Mouse (Mus musculus) intestine, postnatal 0 days (tissue): ENCODE measurements around the gene Insm1. TPM values are rescaled to one million over a fixed set of nuclear protein-coding genes. Genes with fewer than 3 reads are reported as not detected.

ENCODE experiments used
- ATAC-seq: fragments of 200-750 bp; cut with Nextera tagmentation; 2 replicates; pipeline ENCODE4 v1.8.0; 2017; ENCODE audit warnings: mild to moderate bottlenecking, moderate TSS enrichment, moderate library complexity
- H3K27ac ChIP-seq: fragments of 300-500 bp; sonication (generic); 2 replicates; pipeline ENCODE4 v1.5.1; 2014; ENCODE audit warnings: mild to moderate bottlenecking, low read depth, low read length, moderate library complexity
- H3K27me3 ChIP-seq: fragments of 300-500 bp; sonication (generic); replicated peaks from 2 replicates; pipeline ENCODE4 v1.6.1; 2014; ENCODE audit warnings: low read length, mixed read lengths; ENCODE audit not compliant: control insufficient read depth, insufficient read depth
- H3K36me3 ChIP-seq: fragments of 300-500 bp; sonication (generic); 2 replicates; pipeline ENCODE4 v1.6.1; 2014; ENCODE audit warnings: mild to moderate bottlenecking, moderate library complexity; ENCODE audit not compliant: control insufficient read depth, insufficient read depth
- H3K4me1 ChIP-seq: fragments of 300-500 bp; sonication (generic); replicated peaks from 2 replicates; pipeline ENCODE4 v1.6.1; 2014; ENCODE audit warnings: antibody characterized with exemption, low read length, mixed read lengths; ENCODE audit not compliant: control insufficient read depth, insufficient read depth
- H3K4me2 ChIP-seq: fragments of 300-500 bp; sonication (generic); replicated peaks from 2 replicates; pipeline ENCODE4 v1.6.1; 2014; ENCODE audit warnings: low read depth, mild to moderate bottlenecking, moderate library complexity
- H3K4me3 ChIP-seq: fragments of 300-500 bp; sonication (generic); 2 replicates; pipeline ENCODE4 v1.5.1; 2014; ENCODE audit warnings: low read depth, low read length
- H3K9ac ChIP-seq: fragments of 300-500 bp; sonication (generic); 2 replicates; pipeline ENCODE4 v1.6.1; 2014; ENCODE audit warnings: mild to moderate bottlenecking, low read depth, low read length
- H3K9me3 ChIP-seq: fragments of 300-500 bp; sonication (generic); 2 replicates; pipeline ENCODE4 v1.6.1; 2016; ENCODE audit warnings: mixed run types; ENCODE audit not compliant: control insufficient read depth
- CTCF ChIP-seq: sonication (generic); IDR thresholded peaks from 2 replicates; pipeline ENCODE4 v1.5.1; 2016; ENCODE audit warnings: low read depth, mild to moderate bottlenecking, control low read depth, antibody characterized with exemption, moderate library complexity
- WGBS: fragments of 180-500 bp; shearing (Covaris S2); extraction: QIAGEN DNeasy Blood & Tissue Kit; methylation state at CpG from one replicate; pipeline ENCODE4 v1.1.7; 2014; 5-methylcytosine and 5-hydroxymethylcytosine counted together
- polyA plus RNA-seq: library from polyadenylated mRNA; unstranded; fragments of >200 nt; fragmentation: Nextera tagmentation; extraction: Ambion mirVana; gene quantifications from 2 replicates; pipeline ENCODE4 v1.2.1, GENCODE M21; 2015

Insm1 gene
- polyA plus RNA-seq, 1 experiment from 2014 or later, result 0.48 TPM

DNA sequence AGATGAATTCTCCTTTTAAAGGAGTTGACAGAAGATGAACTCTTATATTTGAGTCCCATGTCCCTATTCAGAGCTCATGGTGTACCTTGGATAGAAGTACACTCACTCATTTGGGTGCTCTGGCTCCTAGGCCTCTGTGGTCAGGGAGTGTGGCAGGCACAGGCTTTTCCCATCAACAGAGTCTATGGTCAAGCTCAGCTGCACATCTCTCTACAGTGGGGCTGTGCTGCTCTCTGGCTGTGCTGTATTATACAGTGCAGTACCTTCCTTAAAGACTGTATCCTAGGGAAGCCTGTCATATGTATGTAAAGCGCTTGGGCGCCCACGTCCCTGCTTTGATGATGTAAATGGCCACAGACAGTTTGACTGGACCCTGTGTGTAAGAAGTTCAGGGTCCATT lies 35.9 kb downstream of the Insm1 start:
- no peak for ATAC-seq
- H3K4me2 ChIP-seq, result no peak overlapping the region
- no peak overlapping the region for H3K27ac ChIP-seq
- H3K9me3 ChIP-seq, result no peaks in the 10 kb centered on the region
- H3K36me3 ChIP-seq, result 0 out of 2 replicates have a peak, but pooled peaks cover 9% of the 10 kb centered on the region
- no peak overlapping the region for H3K4me3 ChIP-seq
- 89% methylated on average over 3 of the region's 3 CpGs for WGBS
- TF ChIP-seq CTCF, result no peak
- H3K9ac ChIP-seq, result no peak overlapping the region
- H3K27me3 ChIP-seq, result no peaks in the 10 kb centered on the region
- no peaks in the 10 kb centered on the region for H3K4me1 ChIP-seq

DNA sequence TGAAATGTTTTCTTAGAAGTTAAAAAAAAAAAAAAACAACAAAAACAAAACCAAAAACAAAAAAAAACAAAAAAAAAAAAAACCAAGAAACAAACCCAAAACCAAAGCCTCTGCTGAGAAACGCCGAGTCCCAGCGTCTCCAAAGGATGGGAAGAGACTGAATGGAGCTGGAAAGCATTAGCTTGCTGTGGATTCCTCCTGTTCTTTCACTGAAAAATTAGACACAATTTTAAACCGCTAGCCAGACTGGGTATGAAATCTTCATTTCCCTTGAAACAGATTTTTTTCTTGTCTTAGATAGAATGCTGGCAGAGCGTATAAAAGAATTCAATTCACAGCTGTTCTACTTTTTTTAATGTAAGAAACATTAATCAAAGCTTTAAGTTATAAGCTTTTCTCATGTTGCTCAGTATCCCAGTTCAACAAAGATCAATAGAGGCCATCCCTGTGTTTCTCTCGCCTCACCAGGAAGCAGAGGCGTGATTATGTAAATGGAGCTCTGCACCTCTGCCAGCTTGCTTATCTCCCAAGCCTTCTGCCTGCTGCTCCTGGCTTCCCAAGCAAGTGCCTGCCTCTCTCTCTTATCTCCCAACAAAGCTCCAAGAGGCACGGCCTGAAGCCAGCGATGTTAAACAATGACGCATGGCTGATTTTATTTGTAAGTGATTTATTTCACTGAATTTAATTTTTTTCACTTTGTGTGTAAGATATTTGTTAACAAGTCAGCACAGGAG lies 37.2 kb downstream of the Insm1 start:
- Histone ChIP-seq H3K27ac (no peak overlapping the region), H3K27me3 (no peaks in the 10 kb centered on the region), H3K4me2 (no peak overlapping the region), H3K9me3 (no peaks in the 10 kb centered on the region), H3K4me3 (no peak overlapping the region), H3K9ac (no peak overlapping the region), H3K4me1 (no peaks in the 10 kb centered on the region), H3K36me3 (0 out of 2 replicates have a peak, but pooled peaks cover 6% of the 10 kb centered on the region)
- TF ChIP-seq CTCF, result no peak
- no peak for ATAC-seq
- 49% methylated on average over 10 of the region's 10 CpGs for WGBS

DNA sequence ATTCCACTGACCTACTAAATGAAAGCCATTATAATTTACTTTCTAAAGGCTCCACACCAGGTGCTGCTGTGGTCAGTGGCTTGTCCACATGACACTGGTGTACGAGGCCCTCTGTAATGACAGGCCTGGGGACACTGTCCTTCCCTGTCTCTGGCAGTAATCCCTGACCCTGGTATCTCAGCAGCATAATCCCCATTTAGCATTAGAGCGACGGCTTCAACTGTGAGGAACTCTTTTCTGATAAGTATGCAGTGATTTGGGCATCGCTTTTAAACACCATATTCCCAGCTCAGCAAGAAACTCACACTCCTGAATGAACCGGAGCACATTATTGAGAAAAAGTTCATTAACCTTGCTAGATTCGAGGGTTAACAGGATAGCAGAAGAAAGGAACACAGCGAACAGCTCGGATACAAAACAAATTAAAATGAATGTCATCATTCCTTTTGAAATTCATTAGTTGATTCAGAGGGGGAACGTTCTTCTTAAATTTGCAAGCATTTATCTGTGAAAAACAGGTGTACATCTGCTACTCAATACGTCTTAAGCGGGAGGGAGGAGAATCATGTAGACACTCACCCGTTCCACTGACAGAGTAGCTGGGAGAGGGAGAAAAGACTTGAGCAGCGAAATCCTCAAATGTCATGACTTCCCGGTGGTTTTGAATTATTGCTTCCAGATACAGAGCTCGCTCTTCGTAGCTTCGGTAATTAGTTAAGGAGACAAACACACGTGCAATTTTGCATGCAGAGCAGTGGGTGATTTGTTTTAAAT lies 38.3 kb downstream of the Insm1 start:
- no peak for TF ChIP-seq CTCF
- Histone ChIP-seq H3K4me1 (no peaks in the 10 kb centered on the region), H3K36me3 (0 out of 2 replicates have a peak, but pooled peaks cover 4% of the 10 kb centered on the region), H3K9ac (no peak overlapping the region), H3K4me3 (no peak overlapping the region), H3K27ac (no peak overlapping the region), H3K9me3 (no peaks in the 10 kb centered on the region), H3K4me2 (no peak overlapping the region), H3K27me3 (no peaks in the 10 kb centered on the region)
- no peak for ATAC-seq
- 71% methylated on average over 18 of the region's 18 CpGs for WGBS

- Histone ChIP-seq H3K36me3 (0 out of 2 replicates have a peak, but pooled peaks cover 4% of the 10 kb centered on the region), H3K9me3 (no peaks in the 10 kb centered on the region), H3K9ac (no peak overlapping the region), H3K4me3 (no peak overlapping the region), H3K4me2 (no peak overlapping the region), H3K27ac (no peak overlapping the region), H3K4me1 (no peaks in the 10 kb centered on the region), H3K27me3 (no peaks in the 10 kb centered on the region)
- 93% methylated on average over 4 of the region's 4 CpGs for WGBS
- no peak for TF ChIP-seq CTCF
- ATAC-seq, result no peak
Observed at GRCm38 (mm10) chr2:146261146-146261545, 39.4 kb downstream of the Insm1 start.

DNA sequence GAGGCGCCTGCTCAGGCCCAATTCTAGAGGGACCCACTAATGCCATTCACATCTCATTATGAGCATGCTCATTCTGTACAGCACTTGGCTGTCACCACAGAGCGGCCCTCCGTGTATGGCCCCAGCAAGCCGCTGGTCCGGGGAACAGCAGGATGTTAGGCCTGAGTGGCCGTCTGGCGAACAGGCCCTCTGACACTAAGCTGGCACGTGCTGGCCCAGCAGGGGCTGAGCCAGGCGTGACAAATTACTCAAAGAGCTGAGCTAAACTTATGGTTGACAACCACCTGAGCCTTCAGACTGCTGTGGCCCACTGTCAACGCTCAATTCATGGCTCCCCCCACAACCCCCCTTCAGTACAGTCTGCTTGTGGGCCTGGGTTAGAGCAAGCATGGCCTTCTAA lies 40.5 kb downstream of the Insm1 start:
- Histone ChIP-seq H3K4me1 (no peaks in the 10 kb centered on the region), H3K4me2 (no peak overlapping the region), H3K9ac (no peak overlapping the region), H3K27ac (no peak overlapping the region), H3K9me3 (no peaks in the 10 kb centered on the region), H3K27me3 (no peaks in the 10 kb centered on the region), H3K4me3 (no peak overlapping the region), H3K36me3 (0 out of 2 replicates have a peak, but pooled peaks cover 4% of the 10 kb centered on the region)
- no peak for ATAC-seq
- WGBS, result 65% methylated on average over 10 of the region's 10 CpGs
- no peak for TF ChIP-seq CTCF

- H3K27ac ChIP-seq, result no peak overlapping the region
- no peak for ATAC-seq
- no peaks in the 10 kb centered on the region for H3K4me1 ChIP-seq
- TF ChIP-seq CTCF, result no peak
- H3K4me3 ChIP-seq, result no peak overlapping the region
- H3K9ac ChIP-seq, result no peak overlapping the region
- H3K36me3 ChIP-seq, result 0 out of 2 replicates have a peak, but pooled peaks cover under 1% of the 10 kb centered on the region
- no peaks in the 10 kb centered on the region for H3K9me3 ChIP-seq
- no peaks in the 10 kb centered on the region for H3K27me3 ChIP-seq
- no peak overlapping the region for H3K4me2 ChIP-seq
Observed at GRCm38 (mm10) chr2:146262966-146263365, 41.2 kb downstream of the Insm1 start.
